Mouse (Mus musculus) liver, embryonic 11.5 days (tissue): ENCODE measurements around the gene Ppp1r14a. TPM values are rescaled to one million over a fixed set of nuclear protein-coding genes. Genes with fewer than 3 reads are reported as not detected.

Source experiments
- ATAC-seq: fragments of 200-750 bp; cut with Nextera tagmentation; replicated peaks from 2 replicates; pipeline ENCODE4 v1.8.0; 2017; ENCODE audit warnings: moderate number of reproducible peaks, mild to moderate bottlenecking, moderate TSS enrichment, moderate library complexity; ENCODE audit not compliant: low FRiP score
- DNase-seq: peaks from one replicate; pipeline ENCODE4 v3.0.0-alpha.2; 2017; ENCODE audit warnings: low spot score
- H3K27ac ChIP-seq: fragments of 300-500 bp; sonication (generic); 2 replicates; pipeline ENCODE4 v1.5.1; 2014; ENCODE audit warnings: mild to moderate bottlenecking, low read depth, low read length, control low read depth
- H3K27me3 ChIP-seq: fragments of 300-500 bp; sonication (generic); replicated peaks from 2 replicates; pipeline ENCODE4 v1.6.1; 2014; ENCODE audit warnings: low read length, mixed read lengths; ENCODE audit not compliant: control insufficient read depth, insufficient read depth
- H3K36me3 ChIP-seq: fragments of 300-500 bp; sonication (generic); 2 replicates; pipeline ENCODE4 v1.6.1; 2014; ENCODE audit warnings: mild to moderate bottlenecking, low read length, moderate library complexity, mixed read lengths; ENCODE audit not compliant: control insufficient read depth, insufficient read depth
- H3K4me1 ChIP-seq: fragments of 300-500 bp; sonication (generic); replicated peaks from 2 replicates; pipeline ENCODE4 v1.6.1; 2014; ENCODE audit warnings: low read length, mixed read lengths; ENCODE audit not compliant: control insufficient read depth, insufficient read depth
- H3K4me2 ChIP-seq: fragments of 300-500 bp; sonication (generic); 2 replicates; pipeline ENCODE4 v1.6.1; 2014; ENCODE audit warnings: mild to moderate bottlenecking, control low read depth, moderate library complexity
- H3K4me3 ChIP-seq: fragments of 300-500 bp; sonication (generic); 2 replicates; pipeline ENCODE4 v1.5.1; 2014; ENCODE audit warnings: low read depth, low read length, control low read depth
- H3K9ac ChIP-seq: fragments of 300-500 bp; sonication (generic); 2 replicates; pipeline ENCODE4 v1.6.1; 2014; ENCODE audit warnings: low read depth, low read length, control low read depth
- H3K9me3 ChIP-seq: fragments of 300-500 bp; sonication (generic); 2 replicates; pipeline ENCODE4 v1.6.1; 2016; ENCODE audit warnings: low read length, inconsistent platforms, mixed read lengths; ENCODE audit not compliant: control insufficient read depth
- WGBS: fragments of 180-500 bp; shearing (Covaris S2); extraction: QIAGEN DNeasy Blood & Tissue Kit; methylation state at CpG from one replicate; pipeline ENCODE4 v1.1.7; 2014; 5-methylcytosine and 5-hydroxymethylcytosine counted together
- polyA plus RNA-seq: library from polyadenylated mRNA; unstranded; fragments of >200 nt; fragmentation: Nextera tagmentation; extraction: Ambion mirVana; gene quantifications from 2 replicates; pipeline ENCODE4 v1.2.1, GENCODE M21; 2014

The Ppp1r14a gene
- polyA plus RNA-seq, 1 experiment from 2014 or later, result 6.9 TPM

DNA sequence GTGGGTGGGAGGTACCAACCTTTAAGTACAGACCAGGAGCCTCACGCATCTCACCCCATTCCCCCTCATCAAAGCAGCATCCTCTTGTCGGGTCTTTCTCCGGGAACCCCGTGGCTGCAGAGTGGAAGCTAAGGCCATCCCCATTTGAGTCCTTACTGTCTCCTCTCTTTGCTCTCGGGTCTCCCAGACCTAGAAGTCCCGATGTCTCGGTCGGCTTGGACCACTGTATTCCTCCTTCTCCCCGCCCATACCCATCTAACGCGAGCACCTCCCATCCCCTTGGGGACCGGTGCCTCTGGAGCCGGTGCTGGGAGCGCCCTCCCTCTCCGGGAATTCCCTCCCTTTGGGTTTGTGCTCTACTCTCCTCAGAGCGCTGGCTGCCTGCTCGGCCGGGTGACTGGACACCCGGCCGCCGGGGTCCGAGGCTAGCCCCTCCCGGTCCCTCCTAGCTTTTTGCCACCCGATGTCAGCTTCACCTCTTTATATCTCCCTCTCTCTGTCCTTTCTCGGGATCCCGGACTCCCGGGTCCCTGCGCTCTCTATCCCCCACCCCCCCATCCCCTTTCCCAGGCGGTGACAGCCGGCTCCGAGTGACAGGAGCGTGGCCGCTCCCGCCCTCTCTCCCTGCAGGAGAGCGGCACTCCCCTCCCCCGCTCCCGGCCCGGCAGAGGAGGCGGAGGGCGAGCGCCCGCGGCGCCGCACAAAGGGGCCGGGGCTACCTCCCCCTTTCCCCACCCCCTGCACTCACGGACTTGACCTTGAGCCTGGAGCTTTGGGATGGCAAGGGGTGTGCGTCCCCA, 15.6 kb downstream of the Ppp1r14a start:
- peak overlapping the region; percentile 58 for H3K4me3 ChIP-seq
- 2% methylated on average over 41 of the region's 48 CpGs for WGBS
- no peaks in the 10 kb centered on the region for H3K36me3 ChIP-seq
- ATAC-seq, result no peak
- no peaks in the 10 kb centered on the region for H3K9me3 ChIP-seq
- DNase-seq, result no peak
- H3K9ac ChIP-seq, result no peak overlapping the region; the same call in 1 of the 2 replicates
- H3K4me2 ChIP-seq, result peak overlapping the region; percentile 90
- peaks cover 44% of the 10 kb centered on the region for H3K27me3 ChIP-seq
- H3K4me1 ChIP-seq, result peaks cover 33% of the 10 kb centered on the region
- H3K27ac ChIP-seq, result no peak overlapping the region

DNA sequence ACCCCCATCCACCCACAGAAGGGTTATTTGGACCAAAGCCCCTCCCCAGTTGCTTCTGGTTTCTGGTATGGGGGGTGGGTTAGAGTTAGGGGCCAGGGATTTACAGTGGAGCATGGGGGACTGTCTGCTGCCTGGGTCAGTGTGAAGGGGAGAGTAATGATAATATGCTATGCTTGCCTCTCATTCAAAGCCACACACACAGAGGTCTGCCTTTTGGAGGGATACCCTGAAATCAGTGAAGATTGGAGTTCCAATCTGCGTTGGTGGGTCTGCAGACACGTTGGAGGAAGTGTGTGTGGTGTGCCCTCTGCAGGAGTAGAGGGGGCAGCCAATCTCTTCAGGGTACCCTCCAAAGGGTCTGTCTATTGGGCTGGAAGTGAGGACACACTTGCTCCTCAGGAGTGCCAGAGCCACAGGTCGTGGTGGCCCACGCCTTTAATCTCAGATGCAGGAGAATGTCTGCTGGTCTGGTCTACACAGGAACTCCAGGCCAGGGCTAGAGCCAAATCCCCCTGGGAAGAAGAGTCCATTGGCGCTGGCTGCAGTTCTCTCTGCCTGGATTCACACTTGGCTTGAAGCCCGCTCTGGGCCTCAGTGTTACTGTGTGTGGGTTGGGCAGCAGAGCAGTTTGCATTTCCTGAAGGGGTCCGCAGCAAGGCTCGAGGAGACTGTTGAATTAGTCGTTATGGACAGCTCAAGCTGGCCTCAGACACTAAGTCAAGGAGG, 16.3 kb downstream of the Ppp1r14a start:
- DNase-seq (no peak), ATAC-seq (no peak)
- Histone ChIP-seq H3K4me1 (peaks cover 39% of the 10 kb centered on the region), H3K36me3 (no peaks in the 10 kb centered on the region), H3K4me3 (peak overlapping the region; percentile 58), H3K9ac (no peak overlapping the region), H3K27me3 (peaks cover 44% of the 10 kb centered on the region), H3K27ac (no peak overlapping the region), H3K9me3 (no peaks in the 10 kb centered on the region), H3K4me2 (peak overlapping the region; percentile 90)
- 35% methylated on average over 9 of the region's 9 CpGs for WGBS

DNA sequence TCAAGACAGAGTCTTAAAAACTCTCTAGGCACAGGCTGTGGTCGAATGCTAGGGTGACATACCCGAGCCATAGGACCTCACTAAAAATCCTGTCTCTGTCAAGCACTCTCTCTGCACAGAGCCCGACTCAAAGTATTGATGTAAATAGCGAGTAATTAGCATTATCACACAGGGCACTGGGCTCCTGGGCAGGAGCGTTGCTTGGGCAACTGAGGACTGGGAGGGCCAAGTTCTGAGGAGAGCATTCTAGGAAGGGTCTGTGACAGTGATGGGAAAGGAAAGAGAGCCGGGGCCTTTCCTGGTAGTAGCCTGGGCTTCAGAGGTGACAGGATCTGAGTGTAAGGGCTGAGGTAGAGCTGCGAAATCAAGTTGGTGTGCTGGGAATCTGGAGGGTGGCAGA, 17.0 kb downstream of the Ppp1r14a start:
- H3K27me3 ChIP-seq, result peaks cover 44% of the 10 kb centered on the region
- no peaks in the 10 kb centered on the region for H3K9me3 ChIP-seq
- H3K36me3 ChIP-seq, result no peaks in the 10 kb centered on the region
- ATAC-seq (no peak), DNase-seq (no peak)
- H3K9ac ChIP-seq, result no peak overlapping the region
- peak overlapping the region; percentile 6; the same call in 1 of the 2 replicates for H3K4me2 ChIP-seq
- H3K4me1 ChIP-seq, result peaks cover 40% of the 10 kb centered on the region
- no peak overlapping the region for H3K4me3 ChIP-seq
- H3K27ac ChIP-seq, result no peak overlapping the region
- WGBS, result 53% methylated on average over 7 of the region's 7 CpGs

GRCm38 (mm10) chr7:29306619-29307018, 17.5 kb downstream of the Ppp1r14a start:
- Histone ChIP-seq H3K27ac (no peak overlapping the region), H3K9me3 (no peaks in the 10 kb centered on the region), H3K27me3 (peaks cover 44% of the 10 kb centered on the region), H3K4me2 (peak overlapping the region; percentile 86), H3K36me3 (no peaks in the 10 kb centered on the region), H3K4me1 (peaks cover 40% of the 10 kb centered on the region), H3K4me3 (no peak overlapping the region), H3K9ac (0 out of 2 replicates have a peak overlapping the region, but pooled peaks have one; percentile 6)
- DNase-seq (no peak), ATAC-seq (no peak)
- 29% methylated on average over 7 of the region's 7 CpGs for WGBS

GRCm38 (mm10) chr7:29307350-29308104, 18.4 kb downstream of the Ppp1r14a start:
- no peaks in the 10 kb centered on the region for H3K36me3 ChIP-seq
- DNase-seq, result peak; percentile 90
- peak overlapping the region; percentile 75 for H3K4me3 ChIP-seq
- 1% methylated on average over 42 of the region's 42 CpGs for WGBS
- H3K4me1 ChIP-seq, result peaks cover 40% of the 10 kb centered on the region
- H3K27me3 ChIP-seq, result peaks cover 44% of the 10 kb centered on the region
- peak; percentile 86 for ATAC-seq
- no peak overlapping the region for H3K27ac ChIP-seq
- H3K4me2 ChIP-seq, result peak overlapping the region; percentile 86
- peak overlapping the region; percentile 44 for H3K9ac ChIP-seq
- H3K9me3 ChIP-seq, result no peaks in the 10 kb centered on the region

GRCm38 (mm10) chr7:29309221-29309721, 20.2 kb downstream of the Ppp1r14a start:
- H3K36me3 ChIP-seq, result no peaks in the 10 kb centered on the region
- peak overlapping the region; percentile 59 for H3K9ac ChIP-seq
- no peaks in the 10 kb centered on the region for H3K9me3 ChIP-seq
- H3K4me1 ChIP-seq, result peaks cover 45% of the 10 kb centered on the region
- H3K27me3 ChIP-seq, result peaks cover 26% of the 10 kb centered on the region
- under 1% methylated on average over 36 of the region's 36 CpGs for WGBS
- peak overlapping the region; percentile 61 for H3K4me3 ChIP-seq
- peak; percentile 10; the same call in 1 of the 2 replicates for ATAC-seq
- DNase-seq, result no peak
- peak overlapping the region; percentile 16; the same call in 1 of the 2 replicates for H3K27ac ChIP-seq
- H3K4me2 ChIP-seq, result peak overlapping the region; percentile 86

DNA sequence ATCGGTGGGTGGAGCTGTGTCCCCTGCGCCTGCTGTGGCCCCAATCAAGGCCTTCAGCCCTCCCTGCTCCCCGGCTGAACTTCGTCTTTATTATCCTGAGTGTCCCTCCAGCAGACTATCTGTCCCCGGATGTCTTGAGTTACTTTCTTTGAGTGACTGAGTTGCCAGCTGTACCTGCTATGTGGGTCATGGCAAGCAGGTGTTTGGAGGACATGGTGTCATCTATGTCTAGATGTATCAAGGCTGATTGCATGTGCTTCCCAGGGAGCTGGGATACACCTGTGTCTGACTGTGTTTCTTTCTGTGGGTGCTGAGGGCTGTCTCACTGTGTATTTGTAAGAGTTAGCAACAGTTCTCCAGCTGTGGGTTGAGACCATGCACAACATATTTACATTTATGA, 20.6 kb downstream of the Ppp1r14a start:
- H3K4me3 ChIP-seq, result peak overlapping the region; percentile 61
- no peak for DNase-seq
- peaks cover 40% of the 10 kb centered on the region for H3K4me1 ChIP-seq
- no peak for ATAC-seq
- no peak overlapping the region for H3K27ac ChIP-seq
- WGBS, result 12% methylated on average over 5 of the region's 5 CpGs
- peak overlapping the region; percentile 86 for H3K4me2 ChIP-seq
- peaks cover 22% of the 10 kb centered on the region for H3K27me3 ChIP-seq
- H3K36me3 ChIP-seq, result no peaks in the 10 kb centered on the region
- no peaks in the 10 kb centered on the region for H3K9me3 ChIP-seq
- peak overlapping the region; percentile 59 for H3K9ac ChIP-seq

- DNase-seq (no peak), ATAC-seq (no peak)
- Histone ChIP-seq H3K4me2 (peak overlapping the region; percentile 21; the same call in 1 of the 2 replicates), H3K27ac (no peak overlapping the region), H3K4me3 (no peak overlapping the region), H3K36me3 (no peaks in the 10 kb centered on the region), H3K27me3 (peaks cover 3% of the 10 kb centered on the region; the same call in 1 of the 2 replicates), H3K4me1 (peaks cover 52% of the 10 kb centered on the region), H3K9me3 (no peaks in the 10 kb centered on the region), H3K9ac (no peak overlapping the region)
- 41% methylated on average over 9 of the region's 9 CpGs for WGBS
Observed at GRCm38 (mm10) chr7:29313051-29313450, 23.9 kb downstream of the Ppp1r14a start.
